Mouse (Mus musculus): ENCODE results near the gene Chd5. TPM values are rescaled to one million over a fixed set of nuclear protein-coding genes. Genes with fewer than 3 reads are reported as not detected.

Gene Chd5
- polyA plus RNA-seq (2015; fragmentation: Nextera tagmentation; extraction: Ambion mirVana): 26.4 and 33.5 TPM in 2 replicates

DNA sequence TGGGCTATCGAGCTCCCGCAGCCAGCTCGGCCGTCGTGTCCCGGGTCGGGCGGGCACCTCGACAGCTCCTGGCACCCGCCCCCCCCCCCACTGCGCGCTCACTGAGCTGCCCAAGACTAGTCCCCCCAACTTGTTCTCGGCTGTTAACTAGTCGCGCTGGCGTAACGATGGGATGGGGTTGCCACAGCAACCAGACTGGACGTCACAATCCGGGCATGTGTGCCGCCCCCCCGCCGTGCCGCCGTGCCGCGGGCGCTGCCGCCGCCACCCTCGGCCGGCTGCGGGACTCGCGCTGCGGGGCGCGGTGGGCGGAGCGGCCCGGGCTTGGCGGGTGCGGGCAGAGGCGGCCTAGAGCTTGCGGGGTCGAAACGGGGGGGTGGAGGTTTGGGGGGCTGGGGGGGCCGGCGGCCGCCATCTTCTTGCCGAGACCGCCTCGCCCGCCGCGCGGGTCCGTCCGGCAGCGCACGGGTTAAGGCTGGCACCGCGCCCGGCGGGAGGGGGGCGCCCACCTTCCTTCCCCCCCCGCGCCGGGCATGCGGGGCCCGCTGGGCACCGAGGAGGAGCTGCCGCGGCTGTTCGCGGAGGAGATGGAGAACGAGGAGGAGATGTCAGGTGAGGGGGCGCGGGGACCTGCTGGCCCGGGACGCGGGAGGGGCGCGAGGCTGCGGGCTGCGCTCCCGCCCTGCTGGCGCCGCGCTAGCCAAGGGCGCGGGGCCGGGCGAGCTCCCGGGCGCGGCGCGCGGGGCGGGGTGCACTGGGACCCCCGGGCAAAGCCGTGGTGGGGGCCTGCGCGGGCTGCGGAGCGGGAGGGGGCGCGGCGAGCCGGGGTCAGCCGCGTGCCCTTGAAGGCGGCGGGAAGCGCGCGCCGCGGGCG, at the start of gene Chd5:
Gene Chd5 (plus strand): TSS at position 233 of the 874 bp plus-strand sequence.
- ATAC-seq: peak; percentile 55
- Histone ChIP-seq H3K9ac (replicated peaks; ENCODE audit: low read depth, low read length) (peak within 1 kb of the TSS; percentile 80), H3K4me2 (ENCODE audit: low read length) (peak within 1 kb of the TSS; percentile 81), H3K4me1 (replicated peaks; ENCODE audit: control insufficient read depth, insufficient read depth, low read length) (peaks cover 20% of the 10 kb centered on the region), H3K9me3 (ENCODE audit: control insufficient read depth, low read length) (no peaks in the 10 kb centered on the region), H3K4me3 (replicated peaks; ENCODE audit: low read length) (peak within 1 kb of the TSS; percentile 70), H3K27ac (ENCODE audit: low read length) (peak within 1 kb of the TSS; percentile 39), H3K36me3 (ENCODE audit: control insufficient read depth, insufficient read depth) (peaks cover 6% of the 10 kb centered on the region; the same call in 1 of the 2 replicates), H3K27me3 (replicated peaks; ENCODE audit: control insufficient read depth, insufficient read depth, low read length) (no peaks in the 10 kb centered on the region)
- WGBS: under 1% methylated on average over 59 of the region's 120 CpGs

- H3K4me2 ChIP-seq (ENCODE audit: low read length): peak overlapping the region; percentile 64
- peaks cover 34% of the 10 kb centered on the region for H3K4me1 ChIP-seq (replicated peaks; ENCODE audit: control insufficient read depth, insufficient read depth, low read length)
- under 1% methylated on average over 39 of the region's 39 CpGs for WGBS
- H3K4me3 ChIP-seq (replicated peaks; ENCODE audit: low read length): peak overlapping the region; percentile 36
- peak overlapping the region; percentile 57 for H3K9ac ChIP-seq (replicated peaks; ENCODE audit: low read depth, low read length)
- peaks cover 79% of the 10 kb centered on the region for H3K27me3 ChIP-seq (replicated peaks; ENCODE audit: control insufficient read depth, insufficient read depth, low read length)
- H3K36me3 ChIP-seq (ENCODE audit: control insufficient read depth, insufficient read depth): no peaks in the 10 kb centered on the region
- H3K27ac ChIP-seq (ENCODE audit: low read length): no peak overlapping the region
- ATAC-seq: peak; percentile 24
- H3K9me3 ChIP-seq (ENCODE audit: control insufficient read depth, low read length): no peaks in the 10 kb centered on the region
These were observed 48.1 kb upstream of the Chd5 start for GRCm38 (mm10) chr4:152290385-152290784.

GRCm38 (mm10) chr4:152290991-152291390, 47.5 kb upstream of the Chd5 start:
- no peak overlapping the region for H3K4me3 ChIP-seq (replicated peaks; ENCODE audit: low read length)
- no peaks in the 10 kb centered on the region for H3K36me3 ChIP-seq (ENCODE audit: control insufficient read depth, insufficient read depth)
- peaks cover 32% of the 10 kb centered on the region for H3K4me1 ChIP-seq (replicated peaks; ENCODE audit: control insufficient read depth, insufficient read depth, low read length)
- H3K27ac ChIP-seq (ENCODE audit: low read length): no peak overlapping the region
- H3K27me3 ChIP-seq (replicated peaks; ENCODE audit: control insufficient read depth, insufficient read depth, low read length): peaks cover 79% of the 10 kb centered on the region
- no peaks in the 10 kb centered on the region for H3K9me3 ChIP-seq (ENCODE audit: control insufficient read depth, low read length)
- WGBS: 4% methylated on average over 11 of the region's 11 CpGs
- no peak overlapping the region for H3K9ac ChIP-seq (replicated peaks; ENCODE audit: low read depth, low read length)
- ATAC-seq: no peak
- peak overlapping the region; percentile 64; the same call in 1 of the 2 replicates for H3K4me2 ChIP-seq (ENCODE audit: low read length)

DNA sequence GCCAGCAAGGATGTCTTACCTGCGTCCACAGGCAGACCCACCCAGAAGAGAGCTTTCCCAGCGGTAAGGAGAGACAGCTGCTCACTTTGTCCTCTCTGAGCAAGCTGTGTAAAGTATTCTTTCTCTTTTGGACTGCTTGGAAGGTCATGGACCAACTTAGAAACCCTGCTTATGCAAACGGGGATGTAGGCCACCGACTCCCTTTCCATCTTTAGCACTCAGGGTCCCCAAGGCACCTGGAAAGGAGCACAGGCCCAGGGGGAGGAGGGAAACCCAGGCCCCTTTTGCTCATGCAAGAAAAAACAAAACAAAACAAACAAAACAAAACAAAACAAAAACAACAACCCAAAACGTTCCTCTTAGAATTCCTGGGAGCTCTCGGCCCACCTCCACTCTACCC, 46.9 kb upstream of the Chd5 start, which contains the start of gene Hes3:
Gene Hes3 (minus strand): TSS at position 101 of the 400 bp plus-strand sequence.
- Histone ChIP-seq H3K4me1 (replicated peaks; ENCODE audit: control insufficient read depth, insufficient read depth, low read length) (peaks cover 29% of the 10 kb centered on the region), H3K9ac (replicated peaks; ENCODE audit: low read depth, low read length) (peak within 1 kb of the TSS; percentile 57), H3K36me3 (ENCODE audit: control insufficient read depth, insufficient read depth) (no peaks in the 10 kb centered on the region), H3K27me3 (replicated peaks; ENCODE audit: control insufficient read depth, insufficient read depth, low read length) (peaks cover 76% of the 10 kb centered on the region), H3K9me3 (ENCODE audit: control insufficient read depth, low read length) (no peaks in the 10 kb centered on the region), H3K4me2 (ENCODE audit: low read length) (peak within 1 kb of the TSS; percentile 64), H3K27ac (ENCODE audit: low read length) (no peak within 1 kb of the TSS), H3K4me3 (replicated peaks; ENCODE audit: low read length) (peak within 1 kb of the TSS; percentile 36)
- whole genome bisulfite sequencing: 13% methylated on average over 6 of the region's 6 CpGs
- ATAC-seq: no peak

GRCm38 (mm10) chr4:152292102-152292765, 46.2 kb upstream of the Chd5 start:
- Histone ChIP-seq H3K4me3 (replicated peaks; ENCODE audit: low read length) (no peak overlapping the region), H3K36me3 (ENCODE audit: control insufficient read depth, insufficient read depth) (no peaks in the 10 kb centered on the region), H3K27me3 (replicated peaks; ENCODE audit: control insufficient read depth, insufficient read depth, low read length) (peaks cover 69% of the 10 kb centered on the region), H3K9ac (replicated peaks; ENCODE audit: low read depth, low read length) (no peak overlapping the region), H3K4me2 (ENCODE audit: low read length) (no peak overlapping the region), H3K4me1 (replicated peaks; ENCODE audit: control insufficient read depth, insufficient read depth, low read length) (peaks cover 23% of the 10 kb centered on the region), H3K27ac (ENCODE audit: low read length) (no peak overlapping the region), H3K9me3 (ENCODE audit: control insufficient read depth, low read length) (no peaks in the 10 kb centered on the region)
- WGBS: 7% methylated on average over 12 of the region's 12 CpGs
- no peak for ATAC-seq

DNA sequence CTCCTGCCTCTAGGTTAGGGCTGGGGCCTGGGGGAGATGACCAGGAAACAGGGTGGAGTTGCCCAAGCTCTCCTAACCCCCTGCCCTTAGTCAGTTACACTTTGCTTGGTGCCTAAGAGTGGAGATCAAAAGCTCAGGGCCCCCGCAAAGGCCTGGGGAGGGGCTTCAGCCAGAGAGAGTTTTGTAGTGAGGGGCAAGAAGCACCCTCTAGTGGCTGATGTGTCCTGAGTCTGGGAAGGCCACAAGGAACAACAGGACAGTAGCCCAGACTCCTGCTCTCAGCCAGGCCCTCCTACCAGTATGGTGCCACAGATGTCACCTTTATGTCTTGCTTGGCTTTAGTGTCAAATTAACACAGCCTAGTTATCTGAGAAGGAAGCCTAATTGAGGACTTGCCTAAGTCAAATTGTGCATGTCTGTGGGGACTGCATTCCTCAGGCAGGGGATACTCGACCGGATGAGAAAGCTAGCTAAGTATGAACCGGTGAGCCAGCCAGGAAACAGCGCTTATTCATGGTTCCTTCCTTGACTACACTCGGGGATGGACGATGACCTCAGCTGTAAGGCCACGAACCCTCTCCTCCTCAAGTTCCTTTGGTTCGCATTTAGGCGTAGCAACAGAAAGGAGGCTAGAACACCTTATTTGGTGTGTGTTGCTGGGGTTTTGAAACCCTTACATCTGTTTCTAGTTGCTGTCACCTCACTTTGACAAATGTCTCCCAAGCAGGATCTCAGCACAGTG, 44.1 kb upstream of the Chd5 start:
- Histone ChIP-seq H3K4me3 (replicated peaks; ENCODE audit: low read length) (no peak overlapping the region), H3K27me3 (replicated peaks; ENCODE audit: control insufficient read depth, insufficient read depth, low read length) (peaks cover 54% of the 10 kb centered on the region), H3K9me3 (ENCODE audit: control insufficient read depth, low read length) (no peaks in the 10 kb centered on the region), H3K9ac (replicated peaks; ENCODE audit: low read depth, low read length) (no peak overlapping the region), H3K36me3 (ENCODE audit: control insufficient read depth, insufficient read depth) (no peaks in the 10 kb centered on the region), H3K4me1 (replicated peaks; ENCODE audit: control insufficient read depth, insufficient read depth, low read length) (peaks cover 27% of the 10 kb centered on the region), H3K27ac (ENCODE audit: low read length) (no peak overlapping the region), H3K4me2 (ENCODE audit: low read length) (no peak overlapping the region)
- WGBS: 60% methylated on average over 10 of the region's 10 CpGs
- ATAC-seq: no peak

GRCm38 (mm10) chr4:152295916-152296315, 42.5 kb upstream of the Chd5 start:
- no peaks in the 10 kb centered on the region for H3K9me3 ChIP-seq (ENCODE audit: control insufficient read depth, low read length)
- WGBS: 59% methylated on average over 4 of the region's 4 CpGs
- peaks cover 23% of the 10 kb centered on the region for H3K4me1 ChIP-seq (replicated peaks; ENCODE audit: control insufficient read depth, insufficient read depth, low read length)
- no peak overlapping the region for H3K4me3 ChIP-seq (replicated peaks; ENCODE audit: low read length)
- H3K27me3 ChIP-seq (replicated peaks; ENCODE audit: control insufficient read depth, insufficient read depth, low read length): peaks cover 43% of the 10 kb centered on the region
- H3K27ac ChIP-seq (ENCODE audit: low read length): no peak overlapping the region
- no peak overlapping the region for H3K9ac ChIP-seq (replicated peaks; ENCODE audit: low read depth, low read length)
- H3K4me2 ChIP-seq (ENCODE audit: low read length): no peak overlapping the region
- no peaks in the 10 kb centered on the region; the same call in 1 of the 2 replicates for H3K36me3 ChIP-seq (ENCODE audit: control insufficient read depth, insufficient read depth)
- ATAC-seq: no peak

- Histone ChIP-seq H3K4me1 (replicated peaks; ENCODE audit: control insufficient read depth, insufficient read depth, low read length) (peaks cover 23% of the 10 kb centered on the region), H3K4me2 (ENCODE audit: low read length) (peak overlapping the region; percentile 81), H3K9ac (replicated peaks; ENCODE audit: low read depth, low read length) (peak overlapping the region; percentile 52; the same call in 1 of the 2 replicates)
These were observed 42.1 kb upstream of the Chd5 start for GRCm38 (mm10) chr4:152296371-152296770.

More at GRCm38 (mm10) chr4:152296371-152296770, 42.1 kb upstream of the Chd5 start:
- ATAC-seq: no peak
- H3K27ac ChIP-seq (ENCODE audit: low read length): no peak overlapping the region
- H3K36me3 ChIP-seq (ENCODE audit: control insufficient read depth, insufficient read depth): no peaks in the 10 kb centered on the region; the same call in 1 of the 2 replicates
- no peaks in the 10 kb centered on the region for H3K9me3 ChIP-seq (ENCODE audit: control insufficient read depth, low read length)
- H3K27me3 ChIP-seq (replicated peaks; ENCODE audit: control insufficient read depth, insufficient read depth, low read length): peaks cover 38% of the 10 kb centered on the region
- WGBS: 21% methylated on average over 8 of the region's 8 CpGs
- peak overlapping the region; percentile 54 for H3K4me3 ChIP-seq (replicated peaks; ENCODE audit: low read length)
